Mouse (Mus musculus) bone marrow macrophage, adult 2 months (primary cell): ENCODE results near the gene Il11.

Experiments used
- CTCF ChIP-seq: IDR thresholded peaks from 2 replicates; pipeline ENCODE4 v1.5.1; 2012; ENCODE audit warnings: low read depth, mild to moderate bottlenecking, low read length, moderate library complexity
- POLR2A ChIP-seq: IDR thresholded peaks from 2 replicates; pipeline ENCODE4 v1.6.1; 2012; ENCODE audit warnings: mild to moderate bottlenecking, low read depth, low read length, borderline replicate concordance

- TF ChIP-seq CTCF (no peak), POLR2A (no peak)
These were observed 11.0 kb upstream of the Il11 start for GRCm38 (mm10) chr7:4793674-4794073.
